Mouse (Mus musculus): Measurements from ENCODE around the gene Tff1. TPM values are rescaled to one million over a fixed set of nuclear protein-coding genes. Genes with fewer than 3 reads are reported as not detected.

Tff1 gene
- polyA plus RNA-seq, 1 experiment: 2.7 TPM

GRCm38 (mm10) chr17:31198877-31199276 is 33.8 kb upstream of the Tff1 start, which contains the start of gene Tmprss3:
Gene Tmprss3, minus strand, starts transcription at chr17:31198977.
- Histone ChIP-seq H3K27me3 (ENCODE audit: control insufficient read depth, insufficient read depth, low read length) (no peaks in the 10 kb centered on the region), H3K27ac (ENCODE audit: control insufficient read depth, insufficient read depth, low read length) (no peak within 1 kb of the TSS), H3K36me3 (ENCODE audit: control insufficient read depth, insufficient read depth, low read length) (no peaks in the 10 kb centered on the region), H3K4me1 (replicated peaks; ENCODE audit: control insufficient read depth, insufficient read depth, low read length) (peaks cover 23% of the 10 kb centered on the region), H3K4me3 (ENCODE audit: control insufficient read depth, insufficient read depth, low read length) (no peak within 1 kb of the TSS)
- WGBS: 91% methylated on average over 11 of the region's 11 CpGs
- DNase-seq: no peak
- TF ChIP-seq CTCF (IDR thresholded peaks at IDR 0.05; ENCODE audit: borderline replicate concordance, control insufficient read depth, extremely low read depth, insufficient read depth, low read length, poor library complexity) (no peak), POLR2A (IDR thresholded peaks at IDR 0.05; ENCODE audit: control insufficient read depth, extremely low read depth, insufficient read depth, low read length, poor library complexity) (no peak)

GRCm38 (mm10) chr17:31196283-31196682 is 31.2 kb upstream of the Tff1 start:
- Histone ChIP-seq H3K36me3 (ENCODE audit: control insufficient read depth, insufficient read depth, low read length) (no peaks in the 10 kb centered on the region), H3K4me3 (ENCODE audit: control insufficient read depth, insufficient read depth, low read length) (no peak overlapping the region), H3K27me3 (ENCODE audit: control insufficient read depth, insufficient read depth, low read length) (no peaks in the 10 kb centered on the region), H3K27ac (ENCODE audit: control insufficient read depth, insufficient read depth, low read length) (no peak overlapping the region), H3K4me1 (replicated peaks; ENCODE audit: control insufficient read depth, insufficient read depth, low read length) (peaks cover 25% of the 10 kb centered on the region)
- no peak for DNase-seq
- no peak for TF ChIP-seq POLR2A (IDR thresholded peaks at IDR 0.05; ENCODE audit: control insufficient read depth, extremely low read depth, insufficient read depth, low read length, poor library complexity)
- TF ChIP-seq CTCF (IDR thresholded peaks at IDR 0.05; ENCODE audit: borderline replicate concordance, control insufficient read depth, extremely low read depth, insufficient read depth, low read length, poor library complexity): no peak
- 96% methylated on average over 7 of the region's 7 CpGs for WGBS

GRCm38 (mm10) chr17:31195207-31195606 is 30.1 kb upstream of the Tff1 start:
- Histone ChIP-seq H3K4me3 (ENCODE audit: control insufficient read depth, insufficient read depth, low read length) (no peak overlapping the region), H3K36me3 (ENCODE audit: control insufficient read depth, insufficient read depth, low read length) (no peaks in the 10 kb centered on the region), H3K27me3 (ENCODE audit: control insufficient read depth, insufficient read depth, low read length) (no peaks in the 10 kb centered on the region), H3K4me1 (replicated peaks; ENCODE audit: control insufficient read depth, insufficient read depth, low read length) (peaks cover 30% of the 10 kb centered on the region), H3K27ac (ENCODE audit: control insufficient read depth, insufficient read depth, low read length) (no peak overlapping the region)
- no peak for DNase-seq
- 73% methylated on average over 6 of the region's 6 CpGs for WGBS
- TF ChIP-seq POLR2A (IDR thresholded peaks at IDR 0.05; ENCODE audit: control insufficient read depth, extremely low read depth, insufficient read depth, low read length, poor library complexity): no peak
- no peak for TF ChIP-seq CTCF (IDR thresholded peaks at IDR 0.05; ENCODE audit: borderline replicate concordance, control insufficient read depth, extremely low read depth, insufficient read depth, low read length, poor library complexity)

GRCm38 (mm10) chr17:31193360-31193759 is 28.3 kb upstream of the Tff1 start:
- H3K36me3 ChIP-seq (ENCODE audit: control insufficient read depth, insufficient read depth, low read length): no peaks in the 10 kb centered on the region
- H3K27ac ChIP-seq (ENCODE audit: control insufficient read depth, insufficient read depth, low read length): no peak overlapping the region
- H3K4me3 ChIP-seq (ENCODE audit: control insufficient read depth, insufficient read depth, low read length): no peak overlapping the region
- H3K27me3 ChIP-seq (ENCODE audit: control insufficient read depth, insufficient read depth, low read length): no peaks in the 10 kb centered on the region
- no peak for TF ChIP-seq CTCF (IDR thresholded peaks at IDR 0.05; ENCODE audit: borderline replicate concordance, control insufficient read depth, extremely low read depth, insufficient read depth, low read length, poor library complexity)
- no peak for TF ChIP-seq POLR2A (IDR thresholded peaks at IDR 0.05; ENCODE audit: control insufficient read depth, extremely low read depth, insufficient read depth, low read length, poor library complexity)
- DNase-seq: no peak
- peaks cover 30% of the 10 kb centered on the region for H3K4me1 ChIP-seq (replicated peaks; ENCODE audit: control insufficient read depth, insufficient read depth, low read length)
- WGBS: 96% methylated on average over 9 of the region's 9 CpGs

- 66% methylated on average over 2 of the region's 2 CpGs for WGBS
- no peak for TF ChIP-seq POLR2A (IDR thresholded peaks at IDR 0.05; ENCODE audit: control insufficient read depth, extremely low read depth, insufficient read depth, low read length, poor library complexity)
- no peak for TF ChIP-seq CTCF (IDR thresholded peaks at IDR 0.05; ENCODE audit: borderline replicate concordance, control insufficient read depth, extremely low read depth, insufficient read depth, low read length, poor library complexity)
- no peak for DNase-seq
- H3K4me1 ChIP-seq (replicated peaks; ENCODE audit: control insufficient read depth, insufficient read depth, low read length): peaks cover 30% of the 10 kb centered on the region
- H3K27me3 ChIP-seq (ENCODE audit: control insufficient read depth, insufficient read depth, low read length): no peaks in the 10 kb centered on the region
- no peaks in the 10 kb centered on the region for H3K36me3 ChIP-seq (ENCODE audit: control insufficient read depth, insufficient read depth, low read length)
- H3K27ac ChIP-seq (ENCODE audit: control insufficient read depth, insufficient read depth, low read length): no peak overlapping the region
- no peak overlapping the region for H3K4me3 ChIP-seq (ENCODE audit: control insufficient read depth, insufficient read depth, low read length)
These were observed 27.6 kb upstream of the Tff1 start for GRCm38 (mm10) chr17:31192663-31193062.

GRCm38 (mm10) chr17:31191825-31192224 is 26.7 kb upstream of the Tff1 start:
- TF ChIP-seq POLR2A (IDR thresholded peaks at IDR 0.05; ENCODE audit: control insufficient read depth, extremely low read depth, insufficient read depth, low read length, poor library complexity): no peak
- TF ChIP-seq CTCF (IDR thresholded peaks at IDR 0.05; ENCODE audit: borderline replicate concordance, control insufficient read depth, extremely low read depth, insufficient read depth, low read length, poor library complexity): no peak
- peaks cover 30% of the 10 kb centered on the region for H3K4me1 ChIP-seq (replicated peaks; ENCODE audit: control insufficient read depth, insufficient read depth, low read length)
- H3K27ac ChIP-seq (ENCODE audit: control insufficient read depth, insufficient read depth, low read length): no peak overlapping the region
- WGBS: 73% methylated on average over 8 of the region's 8 CpGs
- H3K36me3 ChIP-seq (ENCODE audit: control insufficient read depth, insufficient read depth, low read length): no peaks in the 10 kb centered on the region
- no peak overlapping the region for H3K4me3 ChIP-seq (ENCODE audit: control insufficient read depth, insufficient read depth, low read length)
- no peaks in the 10 kb centered on the region for H3K27me3 ChIP-seq (ENCODE audit: control insufficient read depth, insufficient read depth, low read length)
- no peak for DNase-seq

- no peak overlapping the region for H3K27ac ChIP-seq (ENCODE audit: control insufficient read depth, insufficient read depth, low read length)
- peak; percentile 77 for DNase-seq
- no peak overlapping the region for H3K4me3 ChIP-seq (ENCODE audit: control insufficient read depth, insufficient read depth, low read length)
- no peaks in the 10 kb centered on the region for H3K36me3 ChIP-seq (ENCODE audit: control insufficient read depth, insufficient read depth, low read length)
- 19% methylated on average over 4 of the region's 4 CpGs for WGBS
- H3K27me3 ChIP-seq (ENCODE audit: control insufficient read depth, insufficient read depth, low read length): no peaks in the 10 kb centered on the region
- peaks cover 30% of the 10 kb centered on the region for H3K4me1 ChIP-seq (replicated peaks; ENCODE audit: control insufficient read depth, insufficient read depth, low read length)
- TF ChIP-seq CTCF (IDR thresholded peaks at IDR 0.05; ENCODE audit: borderline replicate concordance, control insufficient read depth, extremely low read depth, insufficient read depth, low read length, poor library complexity) (peak; percentile 89; the same call in 1 of the 2 replicates), POLR2A (IDR thresholded peaks at IDR 0.05; ENCODE audit: control insufficient read depth, extremely low read depth, insufficient read depth, low read length, poor library complexity) (no peak)
These were observed 22.3 kb upstream of the Tff1 start for GRCm38 (mm10) chr17:31187370-31187769.

All from thymus, adult 2 months (tissue).